Comparison of ENCODE assay signal across 10 mouse cellular contexts in genomic region chr3:52685434-52686181, GRCm38 (mm10).
DNase-seq lines count a peak whose midpoint lies in the region; ATAC-seq lines count a peak whose summit lies in the region.
"Had no signal": no experiment of that assay in that cellular context is flagged by ENCODE, and none has a peak within 500 bp of the region (broad histone marks: within the 10 kb centered on the region; RNA-seq: fewer than 3 reads in every experiment).

No protein-coding gene starts in this region.

- H3K9me3 ChIP-seq in forebrain, embryonic 16.5 days (ENCODE audit: control insufficient read depth, low read length) = no peaks in the 10 kb centered on the region
- H3K9me3 ChIP-seq in midbrain, embryonic 10.5 days (replicated peaks) = no peaks in the 10 kb centered on the region
- H3K9me3 ChIP-seq: limb, embryonic 13.5 days had no signal

- no peak overlapping the region for H3K9ac ChIP-seq in forebrain, embryonic 16.5 days (replicated peaks; ENCODE audit: low read depth, low read length)
- H3K9ac ChIP-seq: limb, embryonic 13.5 days had no signal

- 63% methylated on average over 9 of the region's 9 CpGs for WGBS in forebrain, embryonic 16.5 days
- WGBS in midbrain, embryonic 10.5 days = 85% methylated on average over 9 of the region's 9 CpGs

- no peak overlapping the region for H3K4me3 ChIP-seq in brown adipose tissue, adult 24 weeks (ENCODE audit: insufficient read depth, low read depth, low read length)
- H3K4me3 ChIP-seq in forebrain, embryonic 16.5 days (replicated peaks; ENCODE audit: low read length) = no peak overlapping the region
- no peak overlapping the region for H3K4me3 ChIP-seq in midbrain, embryonic 10.5 days
- H3K4me3 ChIP-seq: erythroblast, embryonic 14.5 days; limb, embryonic 13.5 days had no signal

- no peak for ATAC-seq in forebrain, embryonic 16.5 days

- peak overlapping the region; percentile 26 for H3K27ac ChIP-seq in brown adipose tissue, adult 24 weeks (replicated peaks; ENCODE audit: low read depth, low read length)
- no peak overlapping the region for H3K27ac ChIP-seq in forebrain, embryonic 16.5 days (ENCODE audit: low read length)
- H3K27ac ChIP-seq in midbrain, embryonic 10.5 days (replicated peaks) = no peak overlapping the region
- H3K27ac ChIP-seq: limb, embryonic 13.5 days had no signal

- H3K4me1 ChIP-seq in brown adipose tissue, adult 24 weeks (ENCODE audit: control insufficient read depth, insufficient read depth, insufficient read length, low read length) = peaks cover 8% of the 10 kb centered on the region
- peaks cover 7% of the 10 kb centered on the region; the same call in 1 of the 2 replicates for H3K4me1 ChIP-seq in forebrain, embryonic 16.5 days (replicated peaks; ENCODE audit: control insufficient read depth, insufficient read depth, low read length)
- peaks cover 7% of the 10 kb centered on the region for H3K4me1 ChIP-seq in midbrain, embryonic 10.5 days

- DNase-seq in left cerebral cortex, adult 18-20 months (ENCODE audit: low spot score in 2 of 2) = peak; percentile 43 to 52
- DNase-seq in left cerebral cortex, adult 11 months (ENCODE audit: low spot score) = no peak
- DNase-seq in kidney, postnatal 10 days = peak; percentile 55
- DNase-seq in right cerebral cortex, postnatal 25 days = peak; percentile 50
- DNase-seq in neural tube, embryonic 10.5 days (ENCODE audit: extremely low spot score, low spot score) = no peak
- no peak for DNase-seq in midbrain, embryonic 10.5 days (ENCODE audit: low spot score)

- no peak overlapping the region for H3K4me2 ChIP-seq in forebrain, embryonic 16.5 days (ENCODE audit: low read length)
- H3K4me2 ChIP-seq: limb, embryonic 13.5 days had no signal

- no peaks in the 10 kb centered on the region for H3K36me3 ChIP-seq in forebrain, embryonic 16.5 days (ENCODE audit: control insufficient read depth, insufficient read depth)
- H3K36me3 ChIP-seq in midbrain, embryonic 10.5 days = no peaks in the 10 kb centered on the region
- H3K36me3 ChIP-seq: limb, embryonic 13.5 days had no signal

- H3K27me3 ChIP-seq in forebrain, embryonic 16.5 days (replicated peaks; ENCODE audit: control insufficient read depth, insufficient read depth, low read length) = no peaks in the 10 kb centered on the region
- H3K27me3 ChIP-seq in midbrain, embryonic 10.5 days (ENCODE audit: low read depth, poor library complexity, severe bottlenecking) = peaks cover 64% of the 10 kb centered on the region
- H3K27me3 ChIP-seq: limb, embryonic 13.5 days had no signal

Comparison
In these comparisons a context has a peak if more than half of its experiments do, and no peak if none do; other contexts are left out.
1. DNase-seq: peak in left cerebral cortex, adult 18-20 months (2 of 2), kidney, postnatal 10 days (single experiment) and right cerebral cortex, postnatal 25 days (single experiment); none in left cerebral cortex, adult 11 months (single experiment), neural tube, embryonic 10.5 days (single experiment) and midbrain, embryonic 10.5 days (single experiment).